Comparison of ENCODE assay signal across 8 mouse cellular contexts in the genomic region with DNA sequence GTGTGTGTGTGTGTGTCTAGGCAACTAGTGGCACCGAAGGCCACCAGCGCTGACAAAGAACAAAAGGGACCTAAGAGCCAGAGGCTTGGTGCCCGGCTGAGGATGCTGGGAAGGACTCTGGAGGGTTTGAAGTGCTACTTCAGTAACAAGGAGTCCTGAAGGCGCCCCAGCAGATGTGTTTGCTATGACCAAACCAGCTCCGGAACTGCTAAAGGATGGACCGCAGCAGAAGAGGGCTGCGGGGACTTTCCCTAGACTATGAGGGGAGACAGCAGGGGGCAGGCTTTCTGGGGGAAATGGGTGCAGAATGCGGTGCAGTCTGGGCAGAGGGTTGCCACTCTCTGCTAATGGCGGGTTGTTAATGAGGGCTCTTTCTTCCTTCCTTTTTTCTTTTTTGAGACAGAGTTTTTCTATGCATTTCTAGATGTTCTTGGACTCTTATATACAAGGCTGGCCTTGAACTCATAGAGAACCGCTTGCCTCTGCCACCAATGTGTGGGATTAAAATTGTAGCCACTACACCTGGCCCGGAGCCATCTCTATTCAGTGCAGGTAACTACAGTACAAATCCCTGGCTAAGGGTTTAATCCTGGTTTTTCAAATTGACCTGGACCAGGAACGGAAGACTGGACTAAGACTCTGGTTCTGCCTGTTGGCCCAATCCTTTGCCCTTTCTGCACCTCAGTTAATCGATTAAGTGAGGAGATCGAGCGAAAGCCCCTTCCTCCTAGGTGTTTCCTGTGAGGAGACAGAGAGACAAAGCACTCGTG. TPM values are rescaled to one million over a fixed set of nuclear protein-coding genes. Genes with fewer than 3 reads are reported as not detected.
A peak's percentile ranks its signal among the peaks of the same experiment; 100 is the strongest.
DNase-seq lines count a peak whose midpoint lies in the region; ATAC-seq and TF ChIP-seq lines count a peak whose summit lies in the region.

No protein-coding gene starts in this region.

- peaks cover 20% of the 10 kb centered on the region for H3K27me3 ChIP-seq in erythroblast, embryonic 14.5 days (ENCODE audit: control insufficient read depth)
- no peaks in the 10 kb centered on the region for H3K27me3 ChIP-seq in kidney, embryonic 15.5 days

- ATAC-seq in erythroblast, adult 5-6 weeks (replicated peaks; ENCODE audit: low FRiP score, poor library complexity, severe bottlenecking): no peak
- ATAC-seq in kidney, embryonic 15.5 days (replicated peaks; ENCODE audit: low FRiP score): no peak
- no peak for ATAC-seq in monocyte, adult 5-6 weeks (replicated peaks; ENCODE audit: insufficient number of reproducible peaks, low FRiP score, low TSS enrichment, poor library complexity, severe bottlenecking)

- 34% methylated on average over 16 of the region's 16 CpGs for WGBS in kidney, embryonic 15.5 days

- H3K36me3 ChIP-seq in erythroblast, embryonic 14.5 days (ENCODE audit: control insufficient read depth): peaks cover 11% of the 10 kb centered on the region
- H3K36me3 ChIP-seq in kidney, embryonic 15.5 days: 0 out of 2 replicates have a peak, but pooled peaks cover 6% of the 10 kb centered on the region

- no peak for TF ChIP-seq POLR2A in embryonic fibroblast, embryonic 13.5 days (IDR thresholded peaks at IDR 0.05; ENCODE audit: low read depth, low read length)

- peaks cover 56% of the 10 kb centered on the region for H3K4me1 ChIP-seq in erythroblast, embryonic 14.5 days (ENCODE audit: control insufficient read depth)
- H3K4me1 ChIP-seq in embryonic fibroblast, embryonic 13.5 days (ENCODE audit: control insufficient read depth, insufficient read depth, low read length): no peaks in the 10 kb centered on the region; the same call in 1 of the 2 replicates
- peaks cover 38% of the 10 kb centered on the region for H3K4me1 ChIP-seq in kidney, embryonic 15.5 days

- H3K9ac ChIP-seq in kidney, embryonic 15.5 days: peak overlapping the region; percentile 68

- TF ChIP-seq CTCF in embryonic fibroblast, embryonic 13.5 days (IDR thresholded peaks at IDR 0.05; ENCODE audit: borderline replicate concordance, insufficient read depth, low read length): no peak

- H3K4me2 ChIP-seq in kidney, embryonic 15.5 days: peak overlapping the region; percentile 83

- H3K27ac ChIP-seq in embryonic fibroblast, embryonic 13.5 days (ENCODE audit: insufficient read depth, low read length): peak overlapping the region; percentile 66; the same call in 1 of the 2 replicates
- peak overlapping the region; percentile 100 for H3K27ac ChIP-seq in kidney, embryonic 15.5 days

- H3K4me3 ChIP-seq in erythroblast, embryonic 14.5 days (replicated peaks): peak overlapping the region; percentile 84
- peak overlapping the region; percentile 45 for H3K4me3 ChIP-seq in embryonic fibroblast, embryonic 13.5 days (ENCODE audit: insufficient read depth, low read length)
- peak overlapping the region; percentile 81 for H3K4me3 ChIP-seq in kidney, embryonic 15.5 days (replicated peaks)

- peak; percentile 40 for DNase-seq in CD4-positive helper T cell, adult 2 months (ENCODE audit: low read depth, low spot score)
- DNase-seq in lung, postnatal 36 days: peak; percentile 85
- DNase-seq in thymus, postnatal 36 days: peak; percentile 39 to 51

- no peaks in the 10 kb centered on the region for H3K9me3 ChIP-seq in erythroblast, embryonic 14.5 days (ENCODE audit: control insufficient read depth, low read length)
- H3K9me3 ChIP-seq in kidney, embryonic 15.5 days (replicated peaks): no peaks in the 10 kb centered on the region

RNA-seq across cellular contexts. Expression of a gene that starts 1.0 kb away (rescaled TPM):
- polyA plus RNA-seq in erythroblast, embryonic 14.5 days (2012): 1.8 and 2.2 TPM in 2 replicates
- 4.6 and 19.0 TPM in 2 replicates for total RNA-seq in erythroblast, adult 5-6 weeks (2015; ENCODE audit: low replicate concordance)
- total RNA-seq in erythroblast, adult 5-6 weeks (2017; ENCODE audit: low replicate concordance): 11.6 and 17.5 TPM in 2 replicates
- polyA plus RNA-seq in embryonic fibroblast, embryonic 13.5 days (2011; ENCODE audit: insufficient read length, low read depth, missing spikeins): 19.1 and 20.7 TPM in 2 replicates
- 69.1 and 71.6 TPM in 2 replicates for polyA plus RNA-seq in kidney, embryonic 15.5 days (2015; fragmentation: Nextera tagmentation; extraction: Ambion mirVana)
- 13.0 to 27.0 TPM (median 24.1 TPM) in 3 replicates for total RNA-seq in monocyte, adult 5-6 weeks (2017)

RNA-seq across cellular contexts. Expression of a gene that starts 15.3 kb away (rescaled TPM):
- 0.05 and 0.07 TPM in 2 replicates for polyA plus RNA-seq in erythroblast, embryonic 14.5 days (2012)
- not detected in 2 replicates for total RNA-seq in erythroblast, adult 5-6 weeks (2015; ENCODE audit: low replicate concordance)
- total RNA-seq in erythroblast, adult 5-6 weeks (2017; ENCODE audit: low replicate concordance): not detected in 2 replicates
- 6.9 and 10.2 TPM in 2 replicates for polyA plus RNA-seq in embryonic fibroblast, embryonic 13.5 days (2011; ENCODE audit: insufficient read length, low read depth, missing spikeins)
- 12.1 and 13.8 TPM in 2 replicates for polyA plus RNA-seq in kidney, embryonic 15.5 days (2015; fragmentation: Nextera tagmentation; extraction: Ambion mirVana)
- 0.29 to 0.76 TPM in 2 of 3 replicates, not detected in the other for total RNA-seq in monocyte, adult 5-6 weeks (2017)

RNA-seq across cellular contexts. Expression of a gene that starts 22.0 kb away (rescaled TPM):
- polyA plus RNA-seq in erythroblast, embryonic 14.5 days (2012): 0.04 TPM in 1 of 2 replicates, not detected in the other
- total RNA-seq in erythroblast, adult 5-6 weeks (2015; ENCODE audit: low replicate concordance): not detected in 2 replicates
- not detected in 2 replicates for total RNA-seq in erythroblast, adult 5-6 weeks (2017; ENCODE audit: low replicate concordance)
- not detected in 2 replicates for polyA plus RNA-seq in embryonic fibroblast, embryonic 13.5 days (2011; ENCODE audit: insufficient read length, low read depth, missing spikeins)
- polyA plus RNA-seq in kidney, embryonic 15.5 days (2015; fragmentation: Nextera tagmentation; extraction: Ambion mirVana): 52.9 and 56.3 TPM in 2 replicates
- not detected in 3 replicates for total RNA-seq in monocyte, adult 5-6 weeks (2017)

RNA-seq across cellular contexts. Expression of a gene that starts 56.0 kb away (rescaled TPM):
- polyA plus RNA-seq in erythroblast, embryonic 14.5 days (2012): 5.0 and 5.9 TPM in 2 replicates
- 1.5 and 7.9 TPM in 2 replicates for total RNA-seq in erythroblast, adult 5-6 weeks (2015; ENCODE audit: low replicate concordance)
- total RNA-seq in erythroblast, adult 5-6 weeks (2017; ENCODE audit: low replicate concordance): 2.2 and 4.6 TPM in 2 replicates
- polyA plus RNA-seq in embryonic fibroblast, embryonic 13.5 days (2011; ENCODE audit: insufficient read length, low read depth, missing spikeins): 15.2 and 18.1 TPM in 2 replicates
- 30.9 and 36.7 TPM in 2 replicates for polyA plus RNA-seq in kidney, embryonic 15.5 days (2015; fragmentation: Nextera tagmentation; extraction: Ambion mirVana)
- total RNA-seq in monocyte, adult 5-6 weeks (2017): 3.8 to 6.5 TPM (median 5.5 TPM) in 3 replicates

RNA-seq across cellular contexts. Expression of a gene that starts 56.8 kb away (rescaled TPM):
- 12.3 TPM in 2 replicates for polyA plus RNA-seq in erythroblast, embryonic 14.5 days (2012)
- 23.4 and 30.9 TPM in 2 replicates for total RNA-seq in erythroblast, adult 5-6 weeks (2015; ENCODE audit: low replicate concordance)
- total RNA-seq in erythroblast, adult 5-6 weeks (2017; ENCODE audit: low replicate concordance): 12.0 and 17.3 TPM in 2 replicates
- polyA plus RNA-seq in embryonic fibroblast, embryonic 13.5 days (2011; ENCODE audit: insufficient read length, low read depth, missing spikeins): 38.0 and 49.6 TPM in 2 replicates
- 121 and 137 TPM in 2 replicates for polyA plus RNA-seq in kidney, embryonic 15.5 days (2015; fragmentation: Nextera tagmentation; extraction: Ambion mirVana)
- total RNA-seq in monocyte, adult 5-6 weeks (2017): 50.6 to 85.3 TPM (median 72.7 TPM) in 3 replicates

Comparison
In these comparisons a context has a peak if more than half of its experiments do, and no peak if none do; other contexts are left out.
1. RNA of a gene that starts 22.0 kb away (polyA plus RNA-seq): 52.9 to 56.3 TPM in kidney, embryonic 15.5 days; not detected in embryonic fibroblast, embryonic 13.5 days and 0.04 TPM in erythroblast, embryonic 14.5 days; every median in the first group is over 10 times any median in the second.
2. Peak in every context shown above with its lines, with median percentiles within 50 percentile points of each other: H3K4me3 ChIP-seq and DNase-seq.